Mouse (Mus musculus): ENCODE results near the gene Lpin1. TPM values are rescaled to one million over a fixed set of nuclear protein-coding genes. Genes with fewer than 3 reads are reported as not detected.

Gene Lpin1
- polyA plus RNA-seq, 1 experiment, result 0.89 TPM

- Histone ChIP-seq H3K79me3 (ENCODE audit: low read depth) (no peaks in the 10 kb centered on the region), H3K4me3 (ENCODE audit: insufficient read depth, poor library complexity, severe bottlenecking) (no peak overlapping the region), H3K27me3 (ENCODE audit: control insufficient read depth, insufficient read depth, insufficient read length) (no peaks in the 10 kb centered on the region), H3K79me2 (ENCODE audit: control insufficient read depth, insufficient read depth) (no peaks in the 10 kb centered on the region), H3K36me3 (ENCODE audit: control insufficient read depth, insufficient read depth) (no peaks in the 10 kb centered on the region), H3ac (ENCODE audit: control insufficient read depth, insufficient read length, low read depth) (no peak overlapping the region)
- TF ChIP-seq USF1 (IDR thresholded peaks at IDR 0.05; ENCODE audit: low read depth), result no peak
- TF ChIP-seq MAX (IDR thresholded peaks at IDR 0.05), result no peak
- TF ChIP-seq MYOG (IDR thresholded peaks at IDR 0.05; ENCODE audit: control insufficient read depth, extremely low read depth, insufficient read length), result no peak
Measured at GRCm38 (mm10) chr12:16584035-16584682, 26.6 kb downstream of the Lpin1 start.

DNA sequence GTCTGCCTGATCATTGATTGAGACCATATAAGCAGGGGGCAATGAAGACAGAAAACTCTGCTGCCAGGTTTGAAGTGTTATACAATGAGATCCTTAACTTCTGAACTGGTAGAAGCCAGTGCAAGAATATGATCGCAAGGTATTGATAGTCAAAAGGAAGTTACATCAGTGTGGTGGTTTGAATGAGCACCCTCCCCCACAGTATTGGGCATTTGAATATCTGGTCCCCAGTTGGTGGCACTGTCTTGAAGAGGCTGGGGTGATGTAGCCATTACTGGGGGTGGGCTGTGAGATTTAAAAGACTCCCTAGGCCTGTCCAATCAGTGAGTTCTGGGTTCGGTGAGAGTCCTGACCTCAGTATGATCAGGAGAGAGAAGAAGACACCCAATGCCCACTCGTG, 27.5 kb downstream of the Lpin1 start:
- no peak for TF ChIP-seq MAX (IDR thresholded peaks at IDR 0.05)
- no peak for TF ChIP-seq MYOD1 (IDR thresholded peaks at IDR 0.05; ENCODE audit: control insufficient read depth, insufficient read length, low read depth)
- no peak for TF ChIP-seq CTCF (IDR thresholded peaks at IDR 0.05; ENCODE audit: control insufficient read depth, insufficient read depth, insufficient read length)
- no peak overlapping the region for H3K4me3 ChIP-seq (ENCODE audit: insufficient read depth, poor library complexity, severe bottlenecking)
- no peaks in the 10 kb centered on the region for H3K79me3 ChIP-seq (ENCODE audit: low read depth)
- no peaks in the 10 kb centered on the region for H3K79me2 ChIP-seq (ENCODE audit: control insufficient read depth, insufficient read depth)
- H3K27me3 ChIP-seq (ENCODE audit: control insufficient read depth, insufficient read depth, insufficient read length), result no peaks in the 10 kb centered on the region
- H3ac ChIP-seq (ENCODE audit: control insufficient read depth, insufficient read length, low read depth), result no peak overlapping the region
- H3K36me3 ChIP-seq (ENCODE audit: control insufficient read depth, insufficient read depth), result no peaks in the 10 kb centered on the region

GRCm38 (mm10) chr12:16580306-16580705, 30.5 kb downstream of the Lpin1 start:
- H3ac ChIP-seq (ENCODE audit: control insufficient read depth, insufficient read length, low read depth), result no peak overlapping the region
- TF ChIP-seq CEBPB (IDR thresholded peaks at IDR 0.05; ENCODE audit: low read depth) (no peak), MYOD1 (IDR thresholded peaks at IDR 0.05; ENCODE audit: control insufficient read depth, insufficient read length, low read depth) (no peak), USF1 (IDR thresholded peaks at IDR 0.05; ENCODE audit: low read depth) (no peak), MYOG (IDR thresholded peaks at IDR 0.05; ENCODE audit: control insufficient read depth, extremely low read depth, insufficient read length) (no peak), MAX (IDR thresholded peaks at IDR 0.05) (no peak), CTCF (IDR thresholded peaks at IDR 0.05; ENCODE audit: control insufficient read depth, insufficient read depth, insufficient read length) (no peak), FOSL1 (IDR thresholded peaks at IDR 0.05; ENCODE audit: insufficient read depth, low read length, poor library complexity, severe bottlenecking) (no peak)
- no peak overlapping the region for H3K4me3 ChIP-seq (ENCODE audit: insufficient read depth, poor library complexity, severe bottlenecking)
- H3K79me3 ChIP-seq (ENCODE audit: low read depth), result no peaks in the 10 kb centered on the region
- no peaks in the 10 kb centered on the region for H3K79me2 ChIP-seq (ENCODE audit: control insufficient read depth, insufficient read depth)
- H3K36me3 ChIP-seq (ENCODE audit: control insufficient read depth, insufficient read depth), result no peaks in the 10 kb centered on the region
- H3K27me3 ChIP-seq (ENCODE audit: control insufficient read depth, insufficient read depth, insufficient read length), result no peaks in the 10 kb centered on the region

GRCm38 (mm10) chr12:16577665-16578233, 33.0 kb downstream of the Lpin1 start:
- Histone ChIP-seq H3K4me3 (ENCODE audit: insufficient read depth, poor library complexity, severe bottlenecking) (no peak overlapping the region), H3K79me2 (ENCODE audit: control insufficient read depth, insufficient read depth) (no peaks in the 10 kb centered on the region), H3K79me3 (ENCODE audit: low read depth) (no peaks in the 10 kb centered on the region), H3K27me3 (ENCODE audit: control insufficient read depth, insufficient read depth, insufficient read length) (no peaks in the 10 kb centered on the region), H3ac (ENCODE audit: control insufficient read depth, insufficient read length, low read depth) (no peak overlapping the region), H3K36me3 (ENCODE audit: control insufficient read depth, insufficient read depth) (no peaks in the 10 kb centered on the region)
- TF ChIP-seq USF1 (IDR thresholded peaks at IDR 0.05; ENCODE audit: low read depth) (no peak), FOSL1 (IDR thresholded peaks at IDR 0.05; ENCODE audit: insufficient read depth, low read length, poor library complexity, severe bottlenecking) (no peak), MAX (IDR thresholded peaks at IDR 0.05) (no peak), CTCF (IDR thresholded peaks at IDR 0.05; ENCODE audit: control insufficient read depth, insufficient read depth, insufficient read length) (no peak), CEBPB (IDR thresholded peaks at IDR 0.05; ENCODE audit: low read depth) (no peak), MYOD1 (IDR thresholded peaks at IDR 0.05; ENCODE audit: control insufficient read depth, insufficient read length, low read depth) (no peak), MYOG (IDR thresholded peaks at IDR 0.05; ENCODE audit: control insufficient read depth, extremely low read depth, insufficient read length) (no peak)

- TF ChIP-seq MYOG (IDR thresholded peaks at IDR 0.05; ENCODE audit: control insufficient read depth, extremely low read depth, insufficient read length) (no peak), USF1 (IDR thresholded peaks at IDR 0.05; ENCODE audit: low read depth) (no peak), MYOD1 (IDR thresholded peaks at IDR 0.05; ENCODE audit: control insufficient read depth, insufficient read length, low read depth) (no peak), FOSL1 (IDR thresholded peaks at IDR 0.05; ENCODE audit: insufficient read depth, low read length, poor library complexity, severe bottlenecking) (no peak)
- no peak overlapping the region for H3K4me3 ChIP-seq (ENCODE audit: insufficient read depth, poor library complexity, severe bottlenecking)
- H3K79me2 ChIP-seq (ENCODE audit: control insufficient read depth, insufficient read depth), result no peaks in the 10 kb centered on the region
- no peaks in the 10 kb centered on the region for H3K27me3 ChIP-seq (ENCODE audit: control insufficient read depth, insufficient read depth, insufficient read length)
- no peak overlapping the region for H3ac ChIP-seq (ENCODE audit: control insufficient read depth, insufficient read length, low read depth)
- H3K36me3 ChIP-seq (ENCODE audit: control insufficient read depth, insufficient read depth), result no peaks in the 10 kb centered on the region
- H3K79me3 ChIP-seq (ENCODE audit: low read depth), result no peaks in the 10 kb centered on the region
Measured at GRCm38 (mm10) chr12:16571278-16571677, 39.5 kb downstream of the Lpin1 start.

GRCm38 (mm10) chr12:16570371-16571060, 40.2 kb downstream of the Lpin1 start:
- H3K79me3 ChIP-seq (ENCODE audit: low read depth), result no peaks in the 10 kb centered on the region
- H3K79me2 ChIP-seq (ENCODE audit: control insufficient read depth, insufficient read depth), result no peaks in the 10 kb centered on the region
- H3K27me3 ChIP-seq (ENCODE audit: control insufficient read depth, insufficient read depth, insufficient read length), result no peaks in the 10 kb centered on the region
- no peaks in the 10 kb centered on the region for H3K36me3 ChIP-seq (ENCODE audit: control insufficient read depth, insufficient read depth)
- H3K4me3 ChIP-seq (ENCODE audit: insufficient read depth, poor library complexity, severe bottlenecking), result no peak overlapping the region
- H3ac ChIP-seq (ENCODE audit: control insufficient read depth, insufficient read length, low read depth), result no peak overlapping the region
- no peak for TF ChIP-seq MYOD1 (IDR thresholded peaks at IDR 0.05; ENCODE audit: control insufficient read depth, insufficient read length, low read depth)
- no peak for TF ChIP-seq USF1 (IDR thresholded peaks at IDR 0.05; ENCODE audit: low read depth)
- TF ChIP-seq CEBPB (IDR thresholded peaks at IDR 0.05; ENCODE audit: low read depth), result no peak
- TF ChIP-seq MYOG (IDR thresholded peaks at IDR 0.05; ENCODE audit: control insufficient read depth, extremely low read depth, insufficient read length), result no peak
- TF ChIP-seq CTCF (IDR thresholded peaks at IDR 0.05; ENCODE audit: control insufficient read depth, insufficient read depth, insufficient read length), result no peak
- TF ChIP-seq FOSL1 (IDR thresholded peaks at IDR 0.05; ENCODE audit: insufficient read depth, low read length, poor library complexity, severe bottlenecking), result no peak
- TF ChIP-seq MAX (IDR thresholded peaks at IDR 0.05), result no peak

All from C2C12 (cell line).